Mouse (Mus musculus) intestine, embryonic 14.5 days (tissue): Measurements from ENCODE around the gene Tnik. TPM values are rescaled to one million over a fixed set of nuclear protein-coding genes. Genes with fewer than 3 reads are reported as not detected.
A peak's percentile ranks its signal among the peaks of the same experiment; 100 is the strongest.

Experiments
- ATAC-seq: fragments of 200-750 bp; cut with Nextera tagmentation; replicated peaks from 2 replicates; pipeline ENCODE4 v1.8.0; 2017; ENCODE audit warnings: low read depth, moderate number of reproducible peaks, moderate TSS enrichment, moderate library complexity; ENCODE audit not compliant: low FRiP score, low TSS enrichment
- DNase-seq: peaks from one replicate; pipeline ENCODE4 v3.0.0-alpha.2; 2018; ENCODE audit warnings: low spot score
- H3K27ac ChIP-seq: fragments of 300-500 bp; sonication (generic); 2 replicates; pipeline ENCODE4 v1.5.1; 2014; ENCODE audit warnings: low read depth, mild to moderate bottlenecking, control low read depth
- H3K27me3 ChIP-seq: fragments of 300-500 bp; sonication (generic); replicated peaks from 2 replicates; pipeline ENCODE4 v1.6.1; 2014; ENCODE audit warnings: low read length, control low read depth; ENCODE audit not compliant: control insufficient read depth, insufficient read depth
- H3K36me3 ChIP-seq: fragments of 300-500 bp; sonication (generic); 2 replicates; pipeline ENCODE4 v1.6.1; 2014; ENCODE audit warnings: low read length, control low read depth; ENCODE audit not compliant: control insufficient read depth, insufficient read depth
- H3K4me1 ChIP-seq: fragments of 300-500 bp; sonication (generic); replicated peaks from 2 replicates; pipeline ENCODE4 v1.6.1; 2014; ENCODE audit warnings: low read length, control low read depth, mixed read lengths; ENCODE audit not compliant: control insufficient read depth, insufficient read depth
- H3K4me2 ChIP-seq: fragments of 300-500 bp; sonication (generic); 2 replicates; pipeline ENCODE4 v1.6.1; 2014; ENCODE audit warnings: low read length
- H3K4me3 ChIP-seq: fragments of 300-500 bp; sonication (generic); 2 replicates; pipeline ENCODE4 v1.5.1; 2014; ENCODE audit warnings: low read depth, low read length, control low read depth, mixed read lengths
- H3K9ac ChIP-seq: fragments of 300-500 bp; sonication (generic); 2 replicates; pipeline ENCODE4 v1.6.1; 2014; ENCODE audit warnings: mild to moderate bottlenecking, low read length
- H3K9me3 ChIP-seq: fragments of 300-500 bp; sonication (generic); 2 replicates; pipeline ENCODE4 v1.6.1; 2016; ENCODE audit warnings: low read length, control low read depth; ENCODE audit not compliant: control insufficient read depth
- WGBS: fragments of 180-500 bp; shearing (Covaris S2); extraction: QIAGEN DNeasy Blood & Tissue Kit; methylation state at CpG from one replicate; pipeline ENCODE4 v1.1.7; 2014; 5-methylcytosine and 5-hydroxymethylcytosine counted together
- polyA plus RNA-seq: library from polyadenylated mRNA; unstranded; fragments of >200 nt; fragmentation: Nextera tagmentation; extraction: Ambion mirVana; gene quantifications from 2 replicates; pipeline ENCODE4 v1.2.1, GENCODE M21; 2014

Tnik gene
- polyA plus RNA-seq, 1 experiment from 2014 or later: 16.1 TPM

GRCm38 (mm10) chr3:28527231-28527630 lies 264.2 kb downstream of the Tnik start:
- ATAC-seq (no peak), DNase-seq (no peak)
- Histone ChIP-seq H3K27ac (no peak overlapping the region), H3K9me3 (no peaks in the 10 kb centered on the region), H3K27me3 (no peaks in the 10 kb centered on the region), H3K9ac (no peak overlapping the region), H3K4me1 (peaks cover 11% of the 10 kb centered on the region; the same call in 1 of the 2 replicates), H3K36me3 (no peaks in the 10 kb centered on the region), H3K4me2 (no peak overlapping the region), H3K4me3 (no peak overlapping the region)
- WGBS: 92% methylated on average over 4 of the region's 4 CpGs

DNA sequence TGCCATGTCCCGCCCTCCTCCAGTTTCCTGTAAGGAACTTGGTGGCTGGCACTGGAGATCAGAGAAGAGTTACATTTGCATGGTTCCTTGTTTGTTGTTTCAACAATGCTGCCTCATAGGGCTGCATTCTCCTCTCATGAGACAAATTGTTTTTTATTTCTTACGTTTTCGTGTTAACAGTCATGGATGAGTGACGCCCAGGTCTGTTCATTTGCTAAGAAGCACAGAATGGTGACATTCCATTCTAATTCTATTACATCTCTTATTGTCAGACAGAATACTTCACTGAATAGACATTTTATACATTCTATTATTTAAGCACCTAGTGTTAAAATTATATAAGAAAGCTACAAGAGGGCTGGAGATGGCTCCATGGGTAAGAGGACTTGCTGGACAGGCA lies 266.5 kb downstream of the Tnik start:
- no peak overlapping the region for H3K27ac ChIP-seq
- no peaks in the 10 kb centered on the region for H3K36me3 ChIP-seq
- H3K4me3 ChIP-seq: no peak overlapping the region
- H3K4me1 ChIP-seq: no peaks in the 10 kb centered on the region
- WGBS: 89% methylated on average over 4 of the region's 4 CpGs
- no peak for DNase-seq
- H3K9me3 ChIP-seq: no peaks in the 10 kb centered on the region
- no peak for ATAC-seq
- no peaks in the 10 kb centered on the region for H3K27me3 ChIP-seq
- no peak overlapping the region for H3K4me2 ChIP-seq
- no peak overlapping the region for H3K9ac ChIP-seq

GRCm38 (mm10) chr3:28531294-28531956 lies 268.4 kb downstream of the Tnik start:
- no peak overlapping the region for H3K9ac ChIP-seq
- H3K27me3 ChIP-seq: no peaks in the 10 kb centered on the region
- H3K36me3 ChIP-seq: no peaks in the 10 kb centered on the region
- no peak overlapping the region for H3K4me2 ChIP-seq
- no peak overlapping the region for H3K27ac ChIP-seq
- no peaks in the 10 kb centered on the region for H3K4me1 ChIP-seq
- H3K4me3 ChIP-seq: no peak overlapping the region
- no peak for ATAC-seq
- no peaks in the 10 kb centered on the region for H3K9me3 ChIP-seq
- no peak for DNase-seq
- WGBS: 74% methylated on average over 15 of the region's 15 CpGs

DNA sequence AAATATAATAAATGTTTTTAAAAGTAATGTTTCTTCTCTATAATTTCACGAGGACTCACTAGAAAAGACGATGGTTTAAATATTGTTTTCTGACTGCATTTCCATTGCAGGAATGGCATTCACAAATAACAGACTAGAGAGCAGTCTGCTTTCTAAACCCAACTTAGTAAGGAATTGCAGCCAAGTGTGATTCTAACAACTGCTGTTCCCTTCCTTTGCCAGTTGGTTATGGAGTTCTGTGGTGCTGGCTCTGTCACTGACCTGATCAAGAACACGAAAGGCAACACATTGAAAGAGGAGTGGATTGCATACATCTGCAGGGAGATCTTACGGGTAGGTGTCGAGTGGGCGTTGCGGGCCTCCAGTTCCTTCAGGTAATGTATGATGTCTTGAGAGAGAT lies 269.7 kb downstream of the Tnik start:
- H3K4me1 ChIP-seq: no peaks in the 10 kb centered on the region
- no peak overlapping the region for H3K9ac ChIP-seq
- 92% methylated on average over 7 of the region's 7 CpGs for WGBS
- no peaks in the 10 kb centered on the region for H3K36me3 ChIP-seq
- no peak overlapping the region for H3K4me3 ChIP-seq
- DNase-seq: no peak
- H3K9me3 ChIP-seq: no peaks in the 10 kb centered on the region
- ATAC-seq: no peak
- no peaks in the 10 kb centered on the region for H3K27me3 ChIP-seq
- H3K27ac ChIP-seq: no peak overlapping the region
- H3K4me2 ChIP-seq: no peak overlapping the region

DNA sequence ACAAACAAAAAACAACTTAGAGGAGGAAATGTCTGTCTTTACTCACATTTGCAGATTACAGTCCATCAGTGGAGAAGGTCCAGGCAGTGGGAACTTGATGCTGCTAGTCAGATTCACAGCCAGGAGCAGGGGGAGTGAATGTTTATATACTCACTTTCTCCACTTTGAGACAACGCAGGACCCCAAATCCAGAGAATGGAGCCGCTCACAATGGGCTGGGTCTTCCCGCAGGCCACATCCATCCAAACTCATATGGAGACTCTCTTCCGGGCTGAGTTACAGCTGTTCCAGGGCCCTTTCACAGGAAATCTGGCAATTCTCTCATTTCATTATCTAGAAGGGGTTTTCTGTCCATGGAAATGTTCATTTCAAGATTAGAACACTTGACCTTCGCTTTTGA lies 277.1 kb downstream of the Tnik start:
- no peak overlapping the region for H3K4me2 ChIP-seq
- H3K27me3 ChIP-seq: no peaks in the 10 kb centered on the region
- H3K4me3 ChIP-seq: no peak overlapping the region
- ATAC-seq (peak; percentile 70), DNase-seq (no peak)
- no peaks in the 10 kb centered on the region for H3K36me3 ChIP-seq
- H3K27ac ChIP-seq: no peak overlapping the region
- no peak overlapping the region for H3K9ac ChIP-seq
- no peaks in the 10 kb centered on the region for H3K4me1 ChIP-seq
- no peaks in the 10 kb centered on the region for H3K9me3 ChIP-seq
- 35% methylated on average over 5 of the region's 5 CpGs for WGBS

DNA sequence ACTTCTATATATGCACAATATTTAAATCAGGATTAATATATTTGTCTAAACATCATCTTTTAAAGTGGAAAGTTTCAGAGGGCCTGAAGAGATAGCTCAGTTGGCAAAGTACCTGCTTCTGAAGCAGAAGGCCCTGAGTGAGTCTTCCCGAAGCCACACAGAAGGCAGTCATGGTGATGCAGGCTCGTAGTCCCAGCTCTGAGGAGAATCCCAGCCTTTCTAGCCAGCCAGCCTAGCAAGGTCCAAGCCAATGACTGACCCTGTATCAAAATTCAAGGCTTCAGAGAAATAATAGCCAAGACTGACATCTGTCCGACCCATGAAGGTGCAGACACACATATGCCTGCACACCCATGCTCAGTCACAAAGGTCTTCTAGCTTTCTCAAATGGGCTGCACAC lies 279.9 kb downstream of the Tnik start:
- Histone ChIP-seq H3K4me1 (no peaks in the 10 kb centered on the region), H3K27ac (no peak overlapping the region), H3K9ac (no peak overlapping the region), H3K27me3 (no peaks in the 10 kb centered on the region), H3K36me3 (no peaks in the 10 kb centered on the region), H3K4me2 (no peak overlapping the region), H3K9me3 (no peaks in the 10 kb centered on the region), H3K4me3 (no peak overlapping the region)
- ATAC-seq: no peak
- no peak for DNase-seq
- WGBS: 95% methylated on average over 3 of the region's 3 CpGs

- Histone ChIP-seq H3K9me3 (no peaks in the 10 kb centered on the region), H3K4me1 (no peaks in the 10 kb centered on the region), H3K27ac (no peak overlapping the region), H3K4me2 (no peak overlapping the region), H3K9ac (no peak overlapping the region), H3K36me3 (no peaks in the 10 kb centered on the region), H3K27me3 (no peaks in the 10 kb centered on the region), H3K4me3 (no peak overlapping the region)
- ATAC-seq: no peak
- WGBS: 68% methylated on average over 10 of the region's 10 CpGs
- DNase-seq: no peak
These were observed 280.5 kb downstream of the Tnik start for GRCm38 (mm10) chr3:28543380-28543984.

GRCm38 (mm10) chr3:28544345-28544869 lies 281.4 kb downstream of the Tnik start:
- no peak overlapping the region for H3K4me2 ChIP-seq
- H3K4me3 ChIP-seq: no peak overlapping the region
- no peak for ATAC-seq
- no peaks in the 10 kb centered on the region for H3K36me3 ChIP-seq
- H3K9ac ChIP-seq: no peak overlapping the region
- 61% methylated on average over 11 of the region's 11 CpGs for WGBS
- H3K9me3 ChIP-seq: no peaks in the 10 kb centered on the region
- H3K27ac ChIP-seq: no peak overlapping the region
- no peaks in the 10 kb centered on the region for H3K27me3 ChIP-seq
- DNase-seq: no peak
- peaks cover 2% of the 10 kb centered on the region; the same call in 1 of the 2 replicates for H3K4me1 ChIP-seq
